Mouse (Mus musculus) kidney, adult 2 months (tissue): ENCODE results near the gene Nqo1.

Experiments used
- CTCF ChIP-seq: fragments of 200-500 bp; conservative IDR thresholded peaks from 2 replicates; pipeline ENCODE4 v1.5.1; 2011; ENCODE audit warnings: low read depth, mild to moderate bottlenecking, control low read depth, low read length, moderate library complexity, mixed read lengths; ENCODE audit not compliant: insufficient read depth, insufficient read length
- POLR2A ChIP-seq: fragments of 200-500 bp; IDR thresholded peaks from one replicate; pipeline ENCODE4 v1.6.1; 2011; ENCODE audit warnings: low read depth, low read length, control low read depth

GRCm38 (mm10) chr8:107385063-107385462, 17.9 kb downstream of the Nqo1 start:
- TF ChIP-seq CTCF (no peak), POLR2A (no peak)
